Mouse (Mus musculus) hindbrain, embryonic 13.5 days (tissue): ENCODE results near the gene Galnt13. TPM values are rescaled to one million over a fixed set of nuclear protein-coding genes. Genes with fewer than 3 reads are reported as not detected.
"Not testable (repeated sequence)": the region's sequence is repeated elsewhere in the genome, so short reads cannot be mapped to it uniquely, and the experiment has no call there.

Experiments
- ATAC-seq: fragments of 200-750 bp; cut with Nextera tagmentation; 2 replicates; pipeline ENCODE4 v1.8.0; 2017; ENCODE audit warnings: moderate TSS enrichment; ENCODE audit not compliant: low FRiP score
- H3K27ac ChIP-seq: fragments of 300-500 bp; sonication (generic); 2 replicates; pipeline ENCODE4 v1.5.1; 2015; ENCODE audit warnings: inconsistent platforms, mild to moderate bottlenecking, moderate library complexity
- H3K27me3 ChIP-seq: fragments of 300-500 bp; sonication (generic); 2 replicates; pipeline ENCODE4 v1.6.1; 2015; ENCODE audit warnings: mild to moderate bottlenecking, inconsistent platforms
- H3K36me3 ChIP-seq: fragments of 300-500 bp; sonication (generic); 2 replicates; pipeline ENCODE4 v1.6.1; 2015; ENCODE audit warnings: mild to moderate bottlenecking, inconsistent platforms
- H3K4me1 ChIP-seq: fragments of 300-500 bp; sonication (generic); replicated peaks from 2 replicates; pipeline ENCODE4 v1.6.1; 2015; ENCODE audit warnings: inconsistent platforms
- H3K4me2 ChIP-seq: fragments of 300-500 bp; sonication (generic); 2 replicates; pipeline ENCODE4 v1.6.1; 2015; ENCODE audit warnings: inconsistent platforms, mild to moderate bottlenecking, moderate library complexity
- H3K4me3 ChIP-seq: fragments of 300-500 bp; sonication (generic); 2 replicates; pipeline ENCODE4 v1.5.1; 2015; ENCODE audit warnings: mild to moderate bottlenecking, inconsistent platforms
- H3K9ac ChIP-seq: fragments of 300-500 bp; sonication (generic); 2 replicates; pipeline ENCODE4 v1.6.1; 2015; ENCODE audit warnings: mild to moderate bottlenecking, inconsistent platforms
- H3K9me3 ChIP-seq: fragments of 300-500 bp; sonication (generic); 2 replicates; pipeline ENCODE4 v1.6.1; 2016; ENCODE audit warnings: inconsistent platforms
- WGBS: fragments of 180-500 bp; shearing (Covaris S2); methylation state at CpG from one replicate; pipeline ENCODE4 v1.1.7; 2015; 5-methylcytosine and 5-hydroxymethylcytosine counted together
- polyA plus RNA-seq: library from polyadenylated mRNA; unstranded; fragments of >200 nt; fragmentation: Nextera tagmentation; extraction: Ambion mirVana; gene quantifications from 2 replicates; pipeline ENCODE4 v1.2.1, GENCODE M21; 2015

Galnt13 gene
- polyA plus RNA-seq, 1 experiment from 2014 or later = 9.6 TPM

DNA sequence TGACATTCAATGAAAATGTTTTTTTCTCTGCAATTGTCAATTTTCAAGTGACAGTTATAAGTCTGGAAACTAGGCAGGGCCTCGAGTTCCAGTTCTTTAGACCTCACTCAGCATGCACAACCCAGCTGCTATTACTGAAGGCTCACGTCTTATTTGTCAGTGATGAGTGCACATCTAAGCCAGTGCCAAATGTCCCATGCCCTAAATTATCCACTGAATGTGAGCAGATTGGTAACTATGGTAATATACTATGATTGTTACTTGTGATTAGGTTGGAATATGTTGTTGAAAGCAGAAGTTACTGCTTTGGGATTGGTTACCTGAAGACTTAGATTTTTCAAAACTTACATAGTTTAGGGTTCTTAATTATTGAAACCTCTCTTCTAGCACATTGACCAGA is 131.1 kb downstream of the Galnt13 start:
- no peak overlapping the region for H3K27ac ChIP-seq
- no peaks in the 10 kb centered on the region for H3K9me3 ChIP-seq
- 80% methylated on average over 2 of the region's 2 CpGs for WGBS
- H3K4me1 ChIP-seq = no peaks in the 10 kb centered on the region
- ATAC-seq = no peak
- no peak overlapping the region for H3K4me3 ChIP-seq
- no peaks in the 10 kb centered on the region for H3K36me3 ChIP-seq
- H3K27me3 ChIP-seq = no peaks in the 10 kb centered on the region
- H3K9ac ChIP-seq = no peak overlapping the region
- no peak overlapping the region for H3K4me2 ChIP-seq

DNA sequence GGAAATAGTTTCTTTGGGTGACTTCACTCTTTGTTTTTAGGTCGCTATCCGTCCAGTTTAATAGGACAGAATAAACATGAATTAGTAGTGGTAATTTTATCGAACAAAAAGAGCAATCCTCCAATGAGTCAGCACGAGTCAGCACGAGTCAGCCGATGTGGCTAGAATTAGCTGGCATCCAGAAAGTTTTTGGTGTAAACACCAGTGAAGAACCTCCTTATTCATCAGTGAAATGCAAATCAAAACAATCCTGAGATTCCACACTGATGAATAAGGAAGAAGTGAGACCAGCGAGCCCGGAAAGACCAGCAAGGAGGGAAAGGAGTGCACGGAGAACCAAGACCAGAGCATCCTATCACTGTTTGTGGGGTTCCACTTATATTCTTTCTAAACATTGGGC is 131.5 kb downstream of the Galnt13 start:
- Histone ChIP-seq H3K9ac (no peak overlapping the region), H3K27ac (no peak overlapping the region), H3K9me3 (no peaks in the 10 kb centered on the region), H3K4me2 (no peak overlapping the region), H3K4me1 (no peaks in the 10 kb centered on the region), H3K4me3 (no peak overlapping the region), H3K27me3 (no peaks in the 10 kb centered on the region), H3K36me3 (no peaks in the 10 kb centered on the region)
- no peak for ATAC-seq
- WGBS = 88% methylated on average over 9 of the region's 9 CpGs

DNA sequence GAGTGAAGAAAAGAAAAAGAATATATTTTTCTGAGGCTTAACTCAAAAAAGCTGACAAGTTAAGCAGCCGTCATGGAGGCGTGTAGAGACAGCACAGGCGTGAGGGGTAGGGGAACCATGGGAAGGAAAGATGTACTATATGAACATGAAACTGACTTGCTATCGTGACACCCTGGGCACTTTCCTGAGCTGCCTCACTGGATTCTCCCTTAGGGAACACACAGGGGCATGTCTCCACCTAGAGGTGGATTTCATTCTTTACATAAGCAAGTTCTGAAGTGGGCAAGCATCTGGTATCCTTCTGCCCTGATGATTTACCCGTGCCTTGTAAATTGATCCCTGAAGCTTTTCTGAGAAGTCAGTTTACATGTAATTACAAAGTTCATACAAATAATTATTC is 277.7 kb downstream of the Galnt13 start:
- not testable (repeated sequence) for H3K4me1 ChIP-seq, H3K36me3 ChIP-seq, H3K9ac ChIP-seq, H3K27ac ChIP-seq, H3K4me3 ChIP-seq, H3K9me3 ChIP-seq, H3K27me3 ChIP-seq, H3K4me2 ChIP-seq, ATAC-seq
- no CpG with 5 or more reads among the region's 5 CpGs for WGBS

DNA sequence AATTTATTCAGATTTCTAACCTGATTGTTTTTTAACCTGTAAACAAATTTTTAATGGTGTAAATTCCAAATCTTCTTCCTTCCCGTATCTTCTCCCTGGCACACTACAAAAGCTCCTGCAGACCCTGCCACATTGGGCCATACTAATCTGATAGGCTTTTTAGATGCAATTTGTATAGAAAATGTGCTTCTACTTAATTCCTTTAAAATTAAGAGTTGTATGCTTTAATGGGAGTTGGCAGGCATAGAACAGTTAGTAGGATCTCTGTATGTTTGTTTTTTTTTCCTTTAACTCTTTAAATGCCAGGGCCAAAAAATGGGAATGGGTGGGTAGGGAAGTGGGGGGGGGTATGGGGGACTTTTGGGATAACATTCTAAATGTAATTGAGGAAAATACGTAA is 315.1 kb downstream of the Galnt13 start:
- ATAC-seq = no peak

DNA sequence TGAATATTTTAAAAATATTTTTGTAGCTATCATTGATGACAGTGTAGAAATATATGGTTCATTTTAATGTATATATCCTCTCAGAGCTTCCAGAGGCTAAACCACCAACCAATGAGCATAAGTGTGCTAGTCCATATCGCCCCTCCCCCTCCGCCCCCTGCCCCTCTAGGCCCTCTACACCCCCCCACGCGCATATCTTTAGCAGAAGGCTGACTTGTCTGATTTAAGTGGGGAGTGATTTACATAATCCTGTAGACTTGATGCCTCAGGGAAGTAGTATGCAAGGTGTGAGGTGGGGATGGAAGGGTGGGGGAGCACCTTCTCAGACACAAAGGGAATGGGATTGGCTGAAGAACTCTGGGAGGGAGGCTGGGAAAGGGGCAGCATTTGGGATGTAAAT is 323.7 kb downstream of the Galnt13 start:
- 34% methylated on average over 4 of the region's 4 CpGs for WGBS
- Histone ChIP-seq H3K4me1 (no peaks in the 10 kb centered on the region), H3K27me3 (no peaks in the 10 kb centered on the region), H3K4me2 (no peak overlapping the region), H3K4me3 (no peak overlapping the region), H3K27ac (no peak overlapping the region), H3K36me3 (no peaks in the 10 kb centered on the region), H3K9me3 (no peaks in the 10 kb centered on the region), H3K9ac (no peak overlapping the region)
- ATAC-seq = no peak

More for the DNA sequence above, 315.1 kb downstream of the Galnt13 start:
- H3K27me3 ChIP-seq = no peaks in the 10 kb centered on the region
- no peaks in the 10 kb centered on the region for H3K9me3 ChIP-seq
- H3K36me3 ChIP-seq = no peaks in the 10 kb centered on the region
- no peak overlapping the region for H3K4me3 ChIP-seq
- 89% methylated on average over 2 of the region's 2 CpGs for WGBS
- H3K4me2 ChIP-seq = no peak overlapping the region
- no peak overlapping the region for H3K27ac ChIP-seq
- no peaks in the 10 kb centered on the region for H3K4me1 ChIP-seq
- H3K9ac ChIP-seq = no peak overlapping the region

DNA sequence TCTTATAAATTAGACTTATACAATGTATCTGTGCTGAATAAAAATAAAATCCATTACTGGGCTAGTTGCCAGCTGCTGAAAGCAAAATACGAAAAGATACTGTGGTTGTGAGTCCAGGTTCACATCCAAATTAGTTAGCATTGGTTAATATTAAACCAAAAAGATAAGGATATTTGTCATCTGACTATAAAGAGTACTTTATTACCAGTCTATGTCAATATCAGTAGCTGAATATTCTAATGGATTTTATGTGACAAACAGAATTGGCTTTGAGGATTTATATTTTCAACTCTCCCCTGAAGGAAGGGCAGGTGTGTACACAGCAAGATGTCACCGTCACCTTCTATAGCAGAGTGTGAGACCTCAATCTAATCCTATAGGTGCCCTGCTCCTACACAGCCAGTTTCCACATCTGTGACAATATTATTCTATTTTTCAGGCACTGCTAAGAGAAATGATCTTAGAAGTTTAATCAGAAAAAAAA is 342.7 kb downstream of the Galnt13 start:
- H3K9me3 ChIP-seq = no peaks in the 10 kb centered on the region
- no peaks in the 10 kb centered on the region for H3K4me1 ChIP-seq
- WGBS = 87% methylated on average over 2 of the region's 2 CpGs
- H3K27ac ChIP-seq = no peak overlapping the region
- no peak overlapping the region for H3K4me2 ChIP-seq
- no peak for ATAC-seq
- H3K36me3 ChIP-seq = no peaks in the 10 kb centered on the region
- H3K27me3 ChIP-seq = no peaks in the 10 kb centered on the region
- H3K9ac ChIP-seq = no peak overlapping the region
- H3K4me3 ChIP-seq = no peak overlapping the region

DNA sequence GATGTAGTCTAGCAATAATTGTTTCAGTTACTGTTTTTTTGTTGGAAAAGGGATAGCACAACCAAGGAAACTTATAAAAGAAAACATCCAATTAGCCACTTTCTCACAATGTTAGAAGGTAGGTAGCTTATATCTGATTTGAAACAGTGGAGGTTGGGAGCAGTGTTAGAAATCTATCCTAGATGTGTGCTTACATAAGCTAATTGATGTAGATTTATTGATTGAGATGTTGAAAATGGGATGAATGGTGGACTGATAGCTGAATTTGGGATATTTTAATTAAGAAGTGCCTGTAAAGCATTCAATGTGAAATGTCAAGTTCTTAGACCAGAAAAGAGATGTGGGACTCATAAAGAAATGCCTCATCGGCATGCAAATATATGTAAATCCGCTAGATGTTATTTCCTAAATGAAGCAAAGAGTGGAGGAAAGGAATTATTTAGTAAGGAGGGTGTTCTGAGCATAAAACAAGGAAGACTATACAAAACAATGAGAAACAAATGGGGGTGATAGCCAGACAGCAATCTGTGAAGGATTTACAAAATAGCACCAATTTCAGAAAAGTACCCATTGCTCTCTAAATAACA is 377.6 kb downstream of the Galnt13 start:
- Histone ChIP-seq H3K36me3 (no peaks in the 10 kb centered on the region), H3K4me1 (no peaks in the 10 kb centered on the region), H3K9me3 (no peaks in the 10 kb centered on the region), H3K4me2 (no peak overlapping the region), H3K27me3 (no peaks in the 10 kb centered on the region), H3K4me3 (no peak overlapping the region), H3K9ac (no peak overlapping the region), H3K27ac (no peak overlapping the region)
- WGBS = 77% methylated on average over 2 of the region's 2 CpGs
- no peak for ATAC-seq

DNA sequence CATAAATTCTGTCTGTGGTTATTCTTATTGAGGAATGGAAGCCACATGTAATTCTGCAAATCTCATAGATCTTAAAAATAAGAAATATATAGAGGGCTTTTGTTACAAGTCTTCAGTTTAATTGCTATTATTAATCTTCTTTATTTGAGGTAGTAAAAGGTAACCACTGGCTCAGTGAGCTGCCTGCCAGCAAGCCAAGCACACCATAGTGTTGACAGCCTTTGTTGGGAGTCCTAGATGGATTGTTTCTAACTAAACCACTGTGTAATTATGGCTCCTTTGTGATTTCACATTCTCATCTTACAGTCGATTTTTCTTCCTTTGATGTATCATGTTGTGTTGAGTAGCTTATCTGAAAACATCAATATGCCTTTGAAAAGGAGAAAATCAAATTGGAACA is 405.1 kb downstream of the Galnt13 start:
- Histone ChIP-seq H3K4me3 (no peak overlapping the region), H3K36me3 (no peaks in the 10 kb centered on the region), H3K4me1 (no peaks in the 10 kb centered on the region), H3K27ac (no peak overlapping the region), H3K9me3 (no peaks in the 10 kb centered on the region), H3K9ac (no peak overlapping the region), H3K4me2 (no peak overlapping the region), H3K27me3 (no peaks in the 10 kb centered on the region)
- WGBS = 37% methylated on average over 1 of the region's 1 CpGs
- no peak for ATAC-seq

DNA sequence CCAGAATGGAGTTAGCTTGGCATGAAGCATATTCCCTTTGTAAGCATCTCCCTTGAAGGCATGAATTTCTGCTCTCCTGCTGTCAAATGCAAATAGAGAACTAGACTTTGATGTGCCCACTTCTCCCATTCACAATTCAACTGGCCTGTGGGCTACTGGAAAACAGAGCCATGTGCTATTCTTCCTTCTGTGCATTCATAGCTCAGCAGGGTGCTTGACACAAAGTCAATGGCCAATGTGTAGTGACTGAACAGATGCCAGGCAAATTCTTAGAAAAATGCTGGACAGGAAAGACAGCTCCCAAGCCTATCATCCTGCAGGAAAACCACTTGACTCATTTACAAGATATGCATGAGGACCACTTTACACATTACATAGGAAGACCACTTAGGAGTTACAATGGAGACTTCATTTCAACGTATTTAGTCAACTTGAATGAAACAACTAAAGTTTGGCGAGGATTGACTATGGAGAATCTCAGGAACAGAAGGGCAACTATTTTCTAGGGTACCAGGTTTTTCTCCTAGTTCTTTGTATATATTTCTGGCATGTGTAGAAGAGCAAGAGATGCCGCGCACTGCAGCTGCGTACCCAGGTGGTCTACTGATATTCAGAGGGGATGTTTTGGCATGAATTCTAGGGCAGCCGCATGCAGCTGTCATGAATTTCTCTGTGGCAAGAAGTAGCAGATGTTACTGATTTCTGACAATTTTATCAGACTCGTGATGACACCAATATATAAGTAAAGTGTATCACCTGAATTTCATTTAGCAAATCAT is 470.4 kb downstream of the Galnt13 start:
- no peaks in the 10 kb centered on the region for H3K36me3 ChIP-seq
- WGBS = 81% methylated on average over 7 of the region's 7 CpGs
- H3K4me2 ChIP-seq = no peak overlapping the region
- H3K4me1 ChIP-seq = no peaks in the 10 kb centered on the region
- H3K4me3 ChIP-seq = no peak overlapping the region
- no peak overlapping the region for H3K9ac ChIP-seq
- H3K27me3 ChIP-seq = no peaks in the 10 kb centered on the region
- H3K27ac ChIP-seq = no peak overlapping the region
- no peaks in the 10 kb centered on the region for H3K9me3 ChIP-seq
- no peak for ATAC-seq

DNA sequence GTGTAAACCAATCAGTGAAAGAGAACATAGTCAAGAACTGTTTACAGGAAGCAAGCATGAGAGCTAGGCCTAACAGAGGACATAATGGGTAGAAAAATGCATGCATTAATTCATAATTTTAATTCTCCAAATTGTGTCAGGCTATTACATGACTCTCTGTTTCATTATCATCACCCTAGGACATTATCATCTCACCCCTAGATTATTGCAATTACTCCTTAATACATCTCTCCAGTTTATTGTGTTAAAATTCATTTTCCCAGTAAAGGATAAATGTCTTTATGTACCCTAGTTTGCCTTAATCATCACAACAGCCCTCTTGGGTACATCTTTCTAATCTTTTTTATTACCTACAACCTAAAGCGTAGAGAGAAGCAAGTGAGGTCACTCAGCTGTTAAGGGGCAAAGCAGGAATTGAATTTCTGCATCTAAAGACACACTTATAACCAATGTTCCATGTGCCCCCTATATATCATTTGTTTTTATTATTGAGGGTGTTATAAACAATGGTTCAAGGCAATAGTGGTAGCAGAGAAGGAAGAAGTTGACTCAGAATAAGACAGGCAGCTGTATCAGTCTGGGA is 479.1 kb downstream of the Galnt13 start:
- 0 out of 2 replicates have a peak, but pooled peaks have one; percentile 39 for ATAC-seq
- no peaks in the 10 kb centered on the region for H3K27me3 ChIP-seq
- no peak overlapping the region for H3K27ac ChIP-seq
- H3K9ac ChIP-seq = no peak overlapping the region
- 72% methylated on average over 1 of the region's 1 CpGs for WGBS
- no peaks in the 10 kb centered on the region for H3K9me3 ChIP-seq
- no peak overlapping the region for H3K4me3 ChIP-seq
- no peaks in the 10 kb centered on the region for H3K36me3 ChIP-seq
- no peak overlapping the region for H3K4me2 ChIP-seq
- H3K4me1 ChIP-seq = no peaks in the 10 kb centered on the region

DNA sequence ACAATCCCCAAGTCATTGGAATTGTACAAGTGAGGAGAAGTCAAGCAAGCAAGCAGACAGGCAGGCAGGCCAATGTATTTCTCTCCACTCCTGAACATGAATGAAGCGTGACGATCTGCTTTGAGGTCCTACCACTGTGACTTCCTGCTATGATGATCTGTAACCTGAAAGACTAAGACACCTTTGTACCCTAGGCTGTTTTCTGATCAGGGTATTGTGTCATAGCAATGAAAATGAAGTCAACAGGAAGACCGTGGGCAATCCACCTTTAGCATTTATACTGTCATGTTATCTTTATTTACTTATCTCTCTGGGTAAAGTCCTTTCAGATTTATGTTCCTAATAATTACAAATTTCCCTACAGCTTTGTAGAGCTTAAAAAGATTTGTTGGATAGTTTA is 500.3 kb downstream of the Galnt13 start:
- Histone ChIP-seq H3K4me1 (no peaks in the 10 kb centered on the region), H3K4me3 (no peak overlapping the region), H3K27ac (no peak overlapping the region), H3K36me3 (no peaks in the 10 kb centered on the region), H3K9ac (no peak overlapping the region), H3K27me3 (no peaks in the 10 kb centered on the region), H3K4me2 (no peak overlapping the region), H3K9me3 (no peaks in the 10 kb centered on the region)
- no peak for ATAC-seq
- 94% methylated on average over 3 of the region's 3 CpGs for WGBS

DNA sequence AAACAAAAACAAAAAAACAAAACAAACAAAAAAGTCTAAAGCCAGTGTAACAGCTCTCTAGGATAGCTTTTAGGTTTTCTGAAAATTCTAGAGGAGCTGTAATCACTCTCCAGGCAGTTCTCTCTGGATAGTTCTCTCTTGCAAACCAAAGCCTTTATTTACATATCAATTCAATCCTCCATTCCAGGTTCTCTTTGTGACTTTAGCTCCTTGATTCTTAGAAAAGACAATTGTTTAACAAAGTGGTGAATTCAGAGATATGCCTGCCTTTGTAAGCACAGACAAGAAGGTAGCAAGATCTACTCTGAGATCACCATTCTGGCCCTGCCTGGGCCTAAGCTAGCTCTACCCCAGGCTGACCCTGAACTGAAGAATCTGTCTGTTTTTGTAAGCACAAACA is 501.2 kb downstream of the Galnt13 start:
- Histone ChIP-seq H3K27me3 (no peaks in the 10 kb centered on the region), H3K9me3 (no peaks in the 10 kb centered on the region), H3K4me2 (no peak overlapping the region), H3K4me3 (no peak overlapping the region), H3K4me1 (no peaks in the 10 kb centered on the region), H3K36me3 (no peaks in the 10 kb centered on the region), H3K27ac (no peak overlapping the region), H3K9ac (no peak overlapping the region)
- no peak for ATAC-seq

DNA sequence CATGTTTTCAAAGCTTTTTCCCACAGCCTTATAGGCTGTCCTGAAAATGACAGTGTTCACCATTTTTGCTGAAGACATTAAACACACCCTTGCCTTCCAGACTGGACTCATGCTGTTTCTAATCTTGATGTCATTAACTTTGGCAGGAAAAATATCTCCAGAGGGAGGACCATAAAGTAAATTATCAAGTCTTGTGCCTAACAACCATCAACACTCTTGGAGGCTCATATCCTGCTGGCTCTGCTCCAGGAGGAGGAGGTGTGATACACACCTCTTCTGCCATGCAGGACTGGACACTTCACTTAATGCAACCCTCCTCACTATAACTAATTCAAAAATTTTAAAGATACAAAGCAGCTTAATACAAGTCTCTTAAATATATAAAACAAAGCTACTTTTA is 502.0 kb downstream of the Galnt13 start:
- Histone ChIP-seq H3K4me2 (no peak overlapping the region), H3K27ac (no peak overlapping the region), H3K4me3 (no peak overlapping the region), H3K36me3 (no peaks in the 10 kb centered on the region), H3K4me1 (no peaks in the 10 kb centered on the region), H3K9me3 (no peaks in the 10 kb centered on the region), H3K9ac (no peak overlapping the region), H3K27me3 (no peaks in the 10 kb centered on the region)
- ATAC-seq = no peak
